Mouse (Mus musculus) megakaryocyte-erythroid progenitor cell, adult 5-6 weeks (primary cell): ENCODE results near the gene Krt88. TPM values are rescaled to one million over a fixed set of nuclear protein-coding genes. Genes with fewer than 3 reads are reported as not detected.

ENCODE experiments used
- ATAC-seq: replicated peaks from 2 replicates; pipeline ENCODE4 v1.8.0; 2016; ENCODE audit warnings: mild to moderate bottlenecking, inconsistent platforms; ENCODE audit not compliant: severe bottlenecking, poor library complexity, low FRiP score, low TSS enrichment
- total RNA-seq, 2 experiments: library from RNA; stranded (forward) in 1 of 2; stranded (reverse) in 1 of 2; fragments of 200-1000, 215-1000 nt in 1 of 2; fragments of >200 nt in 1 of 2; fragmentation: Nextera tagmentation in 1 of 2; gene quantifications; 2 replicates each; pipeline ENCODE4 v1.2.3; 2014 to 2017

Krt88 gene
- not detected in 2 replicates for total RNA-seq (2014; fragmentation: Nextera tagmentation)
- total RNA-seq (2017): not detected in 2 replicates

- ATAC-seq: no peak
These were observed at the start of gene Krt88 for GRCm38 (mm10) chr15:101447444-101447843. Gene Krt88 (plus strand): TSS chr15:101447744.

DNA sequence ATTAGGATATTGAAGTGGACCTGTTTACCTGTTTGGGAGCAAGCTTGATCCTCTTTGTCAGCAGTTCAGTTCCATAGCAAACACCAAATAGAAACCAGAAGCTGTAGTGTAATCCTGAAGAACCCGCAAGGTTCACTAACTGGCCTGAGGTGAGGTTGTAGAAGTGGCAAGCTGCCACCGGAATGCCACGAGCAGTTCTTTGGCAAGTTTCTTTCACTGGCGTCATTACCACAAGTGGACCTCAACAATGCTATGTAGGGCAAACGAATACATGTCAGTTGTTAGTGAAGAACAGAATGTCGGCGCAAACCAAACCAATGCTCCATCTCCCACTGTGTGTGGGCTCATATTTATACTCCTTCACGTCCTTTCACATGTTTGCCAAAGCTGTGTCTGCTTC, 49.3 kb upstream of the Krt88 start:
- ATAC-seq: no peak

DNA sequence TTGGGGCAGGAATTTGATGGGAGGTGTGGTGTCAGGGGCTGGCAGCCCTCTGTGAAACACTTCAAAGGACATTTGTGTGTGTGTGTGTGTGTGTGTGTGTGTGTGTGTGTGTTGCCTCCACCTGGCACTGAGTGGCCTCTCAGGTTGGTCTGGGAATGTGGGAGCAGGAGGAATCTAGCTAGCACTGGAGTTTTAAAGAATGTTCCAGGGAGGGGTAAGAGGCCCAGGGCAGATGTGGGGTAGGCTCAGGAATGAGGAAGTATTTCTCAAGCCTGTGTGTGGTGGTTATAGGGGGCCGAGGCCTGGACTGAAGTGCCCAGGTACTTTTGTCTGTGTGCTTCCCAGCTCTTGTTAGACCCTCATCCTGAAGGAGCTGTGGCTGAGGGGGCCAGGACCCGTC, 36.8 kb upstream of the Krt88 start, which contains the start of gene Krt7:
Gene Krt7 (plus strand): TSS at position 269 of the 400 bp plus-strand sequence.
- ATAC-seq: no peak

GRCm38 (mm10) chr15:101412188-101412587, 35.4 kb upstream of the Krt88 start:
- no peak for ATAC-seq

- ATAC-seq: no peak
These were observed 33.5 kb upstream of the Krt88 start for GRCm38 (mm10) chr15:101413916-101414635.

DNA sequence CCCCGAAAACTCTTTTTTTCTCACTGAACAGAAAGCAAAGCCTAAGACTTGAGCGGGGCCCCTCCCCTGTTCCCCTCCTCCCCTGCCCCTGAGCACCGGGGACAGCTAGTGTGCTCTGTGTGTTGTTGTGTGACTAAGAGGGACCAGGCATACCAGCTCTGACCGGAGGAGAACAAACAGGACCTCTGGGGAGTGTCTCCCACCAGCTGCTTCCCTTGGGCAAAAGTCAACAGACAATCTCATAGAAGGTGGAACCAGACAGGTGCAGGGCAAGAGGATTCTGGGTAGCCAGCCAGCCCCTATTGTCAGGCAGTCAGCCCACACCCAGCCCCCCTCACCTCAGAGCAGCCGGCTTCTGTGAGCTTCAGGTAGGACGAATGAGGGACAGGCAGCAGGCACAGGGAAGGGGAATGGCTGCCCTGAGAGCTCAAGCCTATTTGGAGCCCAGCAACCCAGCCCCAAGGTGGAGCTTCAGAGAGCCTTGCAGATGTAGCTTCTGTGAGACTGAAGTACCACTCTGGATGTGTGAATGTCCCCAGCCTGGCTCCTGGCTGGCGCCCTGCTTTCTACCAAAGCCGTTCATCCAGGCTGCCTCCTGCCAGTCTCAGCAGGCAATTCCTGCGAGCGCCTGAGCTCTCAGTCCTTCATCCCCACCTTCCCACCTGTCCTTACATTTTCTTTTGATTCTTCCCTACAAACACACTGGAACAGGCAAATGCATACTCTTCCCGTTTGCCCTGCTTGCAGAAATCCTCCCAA, 32.6 kb upstream of the Krt88 start:
- ATAC-seq: no peak

DNA sequence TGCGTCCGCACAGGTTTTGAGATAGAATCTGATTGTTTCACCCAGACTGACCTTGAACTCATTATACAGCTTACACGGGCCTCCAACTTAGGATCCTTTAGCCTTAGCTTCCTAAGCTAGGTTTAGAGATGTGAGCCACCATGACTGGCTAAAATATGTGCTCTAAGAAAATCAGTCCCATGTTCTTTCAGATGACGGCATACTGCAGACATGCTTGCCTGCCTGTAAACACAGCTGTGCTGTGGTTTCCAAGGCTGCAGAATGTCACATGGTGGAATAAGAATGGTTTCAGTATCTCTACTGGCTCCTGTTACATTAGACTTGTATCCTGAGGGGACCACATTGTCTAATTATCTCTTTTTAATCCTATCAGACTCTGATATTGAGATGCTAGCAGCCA, 28.6 kb upstream of the Krt88 start:
- ATAC-seq: no peak

GRCm38 (mm10) chr15:101420903-101421302, 26.6 kb upstream of the Krt88 start:
- no peak for ATAC-seq

DNA sequence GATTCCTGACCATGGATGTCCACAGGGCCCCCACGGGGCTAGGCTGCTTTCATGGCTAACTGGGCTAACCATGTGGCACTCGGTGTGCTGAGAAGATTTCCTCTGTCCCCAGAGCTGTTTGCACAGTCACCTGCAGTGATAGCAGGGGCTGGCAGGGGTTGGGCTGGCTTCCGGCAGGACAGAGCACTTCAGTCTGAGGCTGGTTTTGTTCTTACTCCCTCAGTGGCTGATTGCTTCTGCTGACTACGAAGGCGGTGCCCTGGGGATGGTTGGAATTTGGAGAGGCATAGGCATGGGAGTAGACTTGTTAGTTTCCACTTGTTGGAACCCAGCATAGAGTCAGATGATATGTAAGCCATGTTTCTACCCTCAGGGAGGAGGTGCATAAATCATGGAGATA, 22.6 kb upstream of the Krt88 start:
- no peak for ATAC-seq

DNA sequence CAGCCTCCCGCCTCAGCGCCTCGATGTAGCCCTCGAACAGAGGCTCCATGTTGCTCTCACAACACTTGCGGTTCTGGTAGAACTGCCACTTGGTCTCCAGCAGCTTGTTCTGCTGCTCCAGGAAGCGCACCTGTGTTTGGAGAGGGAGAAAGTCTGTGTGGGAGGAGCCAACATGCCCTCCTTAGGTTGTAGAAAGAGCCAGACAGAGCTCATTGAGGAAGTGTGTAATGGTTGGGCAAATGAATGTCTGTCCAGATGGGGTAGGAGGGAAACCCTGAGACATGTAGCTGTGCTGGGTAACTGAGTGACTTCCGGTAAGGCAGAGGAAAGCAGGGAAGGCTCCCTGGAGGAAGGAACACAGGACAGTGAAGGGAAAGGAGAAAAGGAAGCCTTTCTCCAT, 10.9 kb upstream of the Krt88 start:
- ATAC-seq: no peak

GRCm38 (mm10) chr15:101438555-101438954, 9.0 kb upstream of the Krt88 start, which contains the start of gene Krt87:
Gene Krt87 (minus strand): TSS chr15:101438804.
- ATAC-seq: no peak

GRCm38 (mm10) chr15:101440837-101441236, 6.7 kb upstream of the Krt88 start:
- no peak for ATAC-seq

GRCm38 (mm10) chr15:101446572-101446971, 972 bp upstream of the Krt88 start:
- ATAC-seq: peak; percentile 55

DNA sequence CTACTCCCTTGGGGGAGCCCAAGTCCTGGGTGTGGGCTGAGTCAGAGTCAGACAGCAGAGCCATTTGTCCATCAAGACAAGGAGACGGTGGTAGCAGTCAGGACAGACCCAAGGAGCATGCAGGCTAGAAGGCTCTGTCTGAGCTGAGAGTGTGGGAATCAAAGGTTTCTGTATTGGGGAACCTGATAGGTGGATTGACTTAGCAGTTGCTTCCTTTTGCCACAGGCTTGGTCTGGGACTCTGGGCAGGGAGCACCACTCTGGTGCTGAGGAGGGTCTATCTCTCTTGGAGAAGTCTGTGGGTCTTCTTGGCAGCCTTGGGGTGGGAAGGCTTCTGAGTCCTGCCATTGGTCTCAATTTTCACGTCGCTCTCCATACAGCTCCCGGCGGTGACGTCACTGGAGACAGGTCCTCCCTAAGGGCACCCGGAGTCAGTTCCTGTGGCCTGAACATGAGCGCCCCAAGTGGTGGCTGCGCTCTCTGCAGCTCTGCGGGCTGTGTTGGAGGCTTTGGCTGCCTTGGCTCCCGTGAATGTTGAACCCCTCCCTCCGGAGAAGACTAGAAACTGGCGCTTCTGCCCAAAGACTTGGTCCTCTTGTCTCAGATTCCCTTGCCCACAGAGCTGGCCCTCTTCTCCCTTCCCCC, 5.7 kb downstream of the Krt88 start:
- peak; percentile 93 for ATAC-seq

- no peak for ATAC-seq
These were observed 7.2 kb downstream of the Krt88 start for GRCm38 (mm10) chr15:101454774-101455173.

DNA sequence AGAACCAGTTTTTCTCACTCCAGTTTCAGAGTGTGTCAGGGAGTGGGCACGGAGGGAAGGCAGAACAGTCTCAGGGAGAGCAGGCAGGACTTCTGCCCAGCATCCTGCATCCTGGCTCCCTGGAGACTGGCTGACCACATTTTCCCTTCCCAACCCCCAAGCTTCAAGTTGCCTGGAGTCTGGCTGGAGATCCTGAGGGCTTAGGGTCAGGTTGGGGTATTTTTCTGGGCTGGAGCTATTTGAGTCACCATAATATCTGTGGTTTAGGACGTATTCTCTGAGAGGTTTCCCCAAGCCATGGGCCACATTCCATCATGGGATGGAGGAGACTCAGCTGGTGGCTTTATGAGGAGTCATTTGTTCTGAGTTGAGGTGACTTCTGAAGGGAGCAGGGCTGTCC, 7.7 kb downstream of the Krt88 start:
- ATAC-seq: no peak

DNA sequence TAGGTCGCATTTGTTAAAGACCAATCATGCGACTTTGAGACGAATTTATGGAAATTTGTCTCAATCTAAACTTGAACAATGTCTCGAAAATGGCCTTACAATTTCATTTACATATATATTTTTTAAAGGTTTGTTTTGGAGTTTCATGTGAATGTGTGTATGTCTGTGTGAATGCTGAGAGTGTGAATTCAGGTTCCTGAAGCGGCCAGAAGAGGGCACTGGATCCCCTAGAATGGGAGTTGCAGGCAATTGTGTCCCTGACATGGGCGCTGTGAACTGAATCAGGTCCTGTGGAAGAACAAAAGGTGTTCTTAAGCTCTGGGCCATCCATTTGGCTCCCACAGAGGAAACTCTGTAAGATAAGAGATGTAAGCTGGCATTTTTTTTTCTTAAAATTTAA, 8.3 kb downstream of the Krt88 start:
- ATAC-seq: no peak

GRCm38 (mm10) chr15:101458361-101458930, 10.9 kb downstream of the Krt88 start:
- no peak for ATAC-seq

GRCm38 (mm10) chr15:101459283-101459682, 11.7 kb downstream of the Krt88 start:
- no peak for ATAC-seq

DNA sequence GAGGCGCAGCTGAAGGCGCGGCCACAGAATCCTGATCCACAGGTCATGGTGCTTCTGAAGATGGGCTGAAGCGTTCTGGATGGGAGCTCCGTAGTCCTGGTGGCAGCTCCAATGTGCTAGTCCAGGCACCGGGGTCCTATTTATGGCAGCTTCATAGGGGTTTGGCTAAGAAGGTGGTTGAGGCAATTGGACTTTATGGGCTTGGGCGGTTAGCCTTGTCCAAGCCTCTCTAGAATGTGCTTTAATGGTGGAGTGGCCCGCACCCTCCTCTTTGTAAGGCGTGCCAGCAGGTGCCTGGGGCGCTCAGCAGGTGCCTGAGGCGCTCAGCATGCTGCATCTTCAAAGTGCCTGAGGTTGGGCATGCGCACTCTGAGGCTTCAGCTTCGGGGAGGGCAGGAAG, 16.1 kb downstream of the Krt88 start, which contains the start of gene Krt81:
Gene Krt81 (minus strand): TSS at position 101 of the 400 bp plus-strand sequence.
- no peak for ATAC-seq
